ENCODE assay signal across 9 mouse cellular contexts in the genomic region with DNA sequence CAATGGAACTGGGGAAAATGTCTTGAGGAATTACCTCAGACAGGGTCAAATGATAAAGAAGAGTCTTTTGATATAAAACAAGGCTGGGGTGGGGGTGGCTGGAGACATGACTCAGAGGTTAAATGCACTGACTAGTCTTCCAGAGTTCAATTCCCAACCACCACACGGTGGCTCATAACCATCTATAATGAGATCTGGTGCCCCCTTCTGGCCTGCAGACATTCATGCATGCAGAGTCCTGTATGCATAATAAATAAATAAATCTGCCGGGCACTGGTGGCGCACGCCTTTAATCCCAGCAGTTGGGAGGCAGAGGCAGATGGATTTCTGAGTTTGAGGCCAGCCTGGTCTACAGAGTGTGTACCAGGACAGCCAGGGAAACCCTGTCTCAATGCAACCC. TPM values are rescaled to one million over a fixed set of nuclear protein-coding genes. Genes with fewer than 3 reads are reported as not detected.
DNase-seq lines count a peak whose midpoint lies in the region; ATAC-seq and TF ChIP-seq lines count a peak whose summit lies in the region.
"Had no signal": no experiment of that assay in that cellular context is flagged by ENCODE, and none has a peak within 500 bp of the region (broad histone marks: within the 10 kb centered on the region; RNA-seq: fewer than 3 reads in every experiment).

No protein-coding gene starts in this region.

- no peak overlapping the region for H3K27ac ChIP-seq in midbrain, embryonic 10.5 days (replicated peaks)
- H3K27ac ChIP-seq in midbrain, embryonic 16.5 days (ENCODE audit: low read length): no peak overlapping the region
- H3K27ac ChIP-seq in midbrain, embryonic 15.5 days: no peak overlapping the region
- H3K27ac ChIP-seq: midbrain, embryonic 12.5 days had no signal

- H3K9me3 ChIP-seq in midbrain, embryonic 10.5 days (replicated peaks): no peaks in the 10 kb centered on the region
- H3K9me3 ChIP-seq in midbrain, embryonic 16.5 days (replicated peaks; ENCODE audit: control insufficient read depth, low read length, poor library complexity, severe bottlenecking): no peaks in the 10 kb centered on the region
- H3K9me3 ChIP-seq in midbrain, embryonic 15.5 days: no peaks in the 10 kb centered on the region
- H3K9me3 ChIP-seq: midbrain, embryonic 12.5 days had no signal

- TF ChIP-seq POLR2A in lung, adult 2 months (IDR thresholded peaks at IDR 0.05; ENCODE audit: borderline replicate concordance, extremely low read depth, low read depth, low read length): no peak

- no peaks in the 10 kb centered on the region for H3K36me3 ChIP-seq in midbrain, embryonic 10.5 days
- H3K36me3 ChIP-seq in midbrain, embryonic 16.5 days (ENCODE audit: control insufficient read depth, insufficient read depth, low read length): no peaks in the 10 kb centered on the region
- no peaks in the 10 kb centered on the region for H3K36me3 ChIP-seq in midbrain, embryonic 15.5 days (replicated peaks)
- H3K36me3 ChIP-seq: midbrain, embryonic 12.5 days had no signal

- WGBS in midbrain, embryonic 10.5 days: 69% methylated on average over 4 of the region's 4 CpGs
- WGBS in midbrain, embryonic 16.5 days: 44% methylated on average over 4 of the region's 4 CpGs
- WGBS in lung, adult 2 months: 34% methylated on average over 4 of the region's 4 CpGs
- WGBS in midbrain, embryonic 15.5 days: 37% methylated on average over 4 of the region's 4 CpGs

- H3K4me1 ChIP-seq in midbrain, embryonic 10.5 days: peaks cover 9% of the 10 kb centered on the region
- peaks cover 4% of the 10 kb centered on the region; the same call in 1 of the 2 replicates for H3K4me1 ChIP-seq in midbrain, embryonic 16.5 days (ENCODE audit: control insufficient read depth, insufficient read depth, low read length)
- H3K4me1 ChIP-seq in lung, adult 2 months (ENCODE audit: control insufficient read depth, insufficient read depth, low read length): peaks cover 2% of the 10 kb centered on the region; the same call in 1 of the 2 replicates
- peaks cover 7% of the 10 kb centered on the region for H3K4me1 ChIP-seq in midbrain, embryonic 15.5 days

- ATAC-seq in midbrain, embryonic 16.5 days: no peak
- ATAC-seq in inflammation-experienced regulatory T-cells, adult 6 months: no peak
- no peak for ATAC-seq in midbrain, embryonic 15.5 days (replicated peaks)

- peak; percentile 33 for DNase-seq in embryo, embryonic 10 days (ENCODE audit: low spot score)
- no peak for DNase-seq in embryo, embryonic 9.5 days (ENCODE audit: extremely low spot score)
- peak; percentile 25 for DNase-seq in midbrain, embryonic 10.5 days (ENCODE audit: low spot score)
- peak; percentile 8 for DNase-seq in cerebellum, adult 9-11 months
- peak; percentile 31 for DNase-seq in lung, adult 2 months

- no peak for TF ChIP-seq CTCF in lung, adult 2 months (IDR thresholded peaks at IDR 0.05; ENCODE audit: insufficient read depth, low read length)

- no peak overlapping the region for H3K4me3 ChIP-seq in midbrain, embryonic 10.5 days
- H3K4me3 ChIP-seq in midbrain, embryonic 16.5 days (ENCODE audit: low read depth, low read length): no peak overlapping the region
- H3K4me3 ChIP-seq in lung, adult 2 months (replicated peaks; ENCODE audit: extremely low read depth, low read depth, low read length): no peak overlapping the region
- H3K4me3 ChIP-seq in midbrain, embryonic 15.5 days: no peak overlapping the region
- H3K4me3 ChIP-seq: midbrain, embryonic 12.5 days had no signal

- no peaks in the 10 kb centered on the region for H3K27me3 ChIP-seq in midbrain, embryonic 10.5 days (ENCODE audit: low read depth, poor library complexity, severe bottlenecking)
- no peaks in the 10 kb centered on the region for H3K27me3 ChIP-seq in midbrain, embryonic 16.5 days (ENCODE audit: control insufficient read depth, insufficient read depth, low read depth, low read length)
- H3K27me3 ChIP-seq in midbrain, embryonic 15.5 days (replicated peaks): no peaks in the 10 kb centered on the region
- H3K27me3 ChIP-seq: midbrain, embryonic 12.5 days had no signal

- H3K4me2 ChIP-seq in midbrain, embryonic 16.5 days (ENCODE audit: low read length): no peak overlapping the region
- H3K4me2 ChIP-seq in midbrain, embryonic 15.5 days: no peak overlapping the region
- H3K4me2 ChIP-seq: midbrain, embryonic 12.5 days had no signal

- H3K9ac ChIP-seq in midbrain, embryonic 16.5 days (ENCODE audit: low read depth, low read length): no peak overlapping the region
- H3K9ac ChIP-seq in midbrain, embryonic 15.5 days: no peak overlapping the region
- H3K9ac ChIP-seq: midbrain, embryonic 12.5 days had no signal

RNA-seq across cellular contexts. Expression of gene Tsacc, which starts 4.8 kb away (rescaled TPM):
- 11.4 and 14.1 TPM in 2 replicates for polyA plus RNA-seq in midbrain, embryonic 10.5 days (2016; fragmentation: Nextera tagmentation; extraction: Ambion mirVana)
- 7.3 and 7.5 TPM in 2 replicates for polyA plus RNA-seq in midbrain, embryonic 16.5 days (2015; fragmentation: Nextera tagmentation; extraction: Ambion mirVana)
- 2.1 and 3.3 TPM in 2 replicates for polyA plus RNA-seq in lung, adult 2 months (2012; rRNA removed)
- polyA plus RNA-seq in inflammation-experienced regulatory T-cells, adult 6 months (2017; shearing (Covaris generic)): 1 to 10 TPM; 2.3 to 6.2 (median 3.6) TPM
- polyA plus RNA-seq in midbrain, embryonic 15.5 days (2015; fragmentation: Nextera tagmentation; extraction: Ambion mirVana): 8.7 and 9.9 TPM in 2 replicates

RNA-seq across cellular contexts. Expression of gene Cct3, which starts 4.9 kb away (rescaled TPM):
- 780 and 865 TPM in 2 replicates for polyA plus RNA-seq in midbrain, embryonic 10.5 days (2016; fragmentation: Nextera tagmentation; extraction: Ambion mirVana)
- 419 and 444 TPM in 2 replicates for polyA plus RNA-seq in midbrain, embryonic 16.5 days (2015; fragmentation: Nextera tagmentation; extraction: Ambion mirVana)
- 59.5 and 77.6 TPM in 2 replicates for polyA plus RNA-seq in lung, adult 2 months (2012; rRNA removed)
- 100 to 1,000 TPM; 157 to 218 (median 188) TPM for polyA plus RNA-seq in inflammation-experienced regulatory T-cells, adult 6 months (2017; shearing (Covaris generic))
- polyA plus RNA-seq in midbrain, embryonic 15.5 days (2015; fragmentation: Nextera tagmentation; extraction: Ambion mirVana): 442 and 444 TPM in 2 replicates

RNA-seq across cellular contexts. Expression of gene Gm38392, which starts 5.0 kb away (rescaled TPM):
- polyA plus RNA-seq in midbrain, embryonic 10.5 days (2016; fragmentation: Nextera tagmentation; extraction: Ambion mirVana): 0.14 TPM in 1 of 2 replicates, not detected in the other
- polyA plus RNA-seq in midbrain, embryonic 16.5 days (2015; fragmentation: Nextera tagmentation; extraction: Ambion mirVana): 0.16 TPM in 1 of 2 replicates, not detected in the other
- 0.40 and 0.49 TPM in 2 replicates for polyA plus RNA-seq in lung, adult 2 months (2012; rRNA removed)
- polyA plus RNA-seq in inflammation-experienced regulatory T-cells, adult 6 months (2017; shearing (Covaris generic)): not detected
- not detected in 2 replicates for polyA plus RNA-seq in midbrain, embryonic 15.5 days (2015; fragmentation: Nextera tagmentation; extraction: Ambion mirVana)
- polyA plus RNA-seq: midbrain, embryonic 12.5 days had no signal

RNA-seq across cellular contexts. Expression of gene Glmp, which starts 32.9 kb away (rescaled TPM):
- polyA plus RNA-seq in midbrain, embryonic 10.5 days (2016; fragmentation: Nextera tagmentation; extraction: Ambion mirVana): 136 and 142 TPM in 2 replicates
- 91.3 and 107 TPM in 2 replicates for polyA plus RNA-seq in midbrain, embryonic 16.5 days (2015; fragmentation: Nextera tagmentation; extraction: Ambion mirVana)
- polyA plus RNA-seq in lung, adult 2 months (2012; rRNA removed): 148 and 183 TPM in 2 replicates
- 100 to 1,000 TPM; 335 to 443 (median 344) TPM for polyA plus RNA-seq in inflammation-experienced regulatory T-cells, adult 6 months (2017; shearing (Covaris generic))
- polyA plus RNA-seq in midbrain, embryonic 15.5 days (2015; fragmentation: Nextera tagmentation; extraction: Ambion mirVana): 106 and 107 TPM in 2 replicates

RNA-seq across cellular contexts. Expression of gene Rhbg, which starts 37.5 kb away (rescaled TPM):
- polyA plus RNA-seq in midbrain, embryonic 10.5 days (2016; fragmentation: Nextera tagmentation; extraction: Ambion mirVana): not detected in 2 replicates
- polyA plus RNA-seq in midbrain, embryonic 16.5 days (2015; fragmentation: Nextera tagmentation; extraction: Ambion mirVana): 0.18 and 0.21 TPM in 2 replicates
- polyA plus RNA-seq in lung, adult 2 months (2012; rRNA removed): 8.2 and 14.5 TPM in 2 replicates
- polyA plus RNA-seq in inflammation-experienced regulatory T-cells, adult 6 months (2017; shearing (Covaris generic)): not detected
- polyA plus RNA-seq in midbrain, embryonic 15.5 days (2015; fragmentation: Nextera tagmentation; extraction: Ambion mirVana): 0.14 TPM in 2 replicates
- polyA plus RNA-seq: midbrain, embryonic 12.5 days had no signal
